Mouse (Mus musculus) CH12.LX (cell line): ENCODE measurements around the gene Lrrc41. TPM values are rescaled to one million over a fixed set of nuclear protein-coding genes. Genes with fewer than 3 reads are reported as not detected.

Experiments used
- DNase-seq: peaks from one replicate; pipeline ENCODE4 v3.0.0-alpha.2; 2013; ENCODE audit errors: extremely low read depth
- H3K27ac ChIP-seq: 2 replicates; pipeline ENCODE4 v1.5.1; 2012; ENCODE audit warnings: low read depth, mild to moderate bottlenecking, control low read depth, moderate library complexity; ENCODE audit not compliant: insufficient read depth
- H3K27me3 ChIP-seq: replicated peaks from 2 replicates; pipeline ENCODE3; 2012; ENCODE audit warnings: inconsistent platforms
- H3K36me3 ChIP-seq, 2 experiments: replicated peaks in 1 of 2; 2 replicates each; pipeline versions ENCODE3 to v1.6.1; 2012; ENCODE audit warnings: inconsistent platforms in 1 of 2, low read length in 1 of 2, mild to moderate bottlenecking in 1 of 2, mixed read lengths in 1 of 2, moderate library complexity in 1 of 2; ENCODE audit not compliant: control insufficient read depth in 1 of 2, insufficient read depth in 1 of 2
- H3K4me1 ChIP-seq, 2 experiments: 2 replicates each; pipeline ENCODE4 v1.6.1; 2012; ENCODE audit warnings: inconsistent platforms in 1 of 2, moderate library complexity in 1 of 2; ENCODE audit not compliant: insufficient read depth in 2 of 2, control insufficient read depth in 1 of 2
- H3K4me2 ChIP-seq: 2 replicates; pipeline ENCODE4 v1.6.1; 2012; ENCODE audit warnings: low read depth, mild to moderate bottlenecking, control low read depth; ENCODE audit not compliant: poor library complexity, insufficient read depth, severe bottlenecking
- H3K4me3 ChIP-seq, 3 experiments: fragments of 150-350 bp in 1 of 3; sonication (generic) in 1 of 3; replicated peaks in 1 of 3; 2 replicates each; pipeline versions ENCODE3 to v1.5.1; 2011 to 2012; ENCODE audit warnings: low read depth in 2 of 3, low read length in 2 of 3, mild to moderate bottlenecking in 2 of 3, moderate library complexity in 2 of 3, control low read depth in 1 of 3, improper control_type of control experiment in 1 of 3, inconsistent platforms in 1 of 3, mixed read lengths in 1 of 3; ENCODE audit not compliant: poor library complexity in 1 of 3
- H3K79me2 ChIP-seq: replicated peaks from 2 replicates; pipeline ENCODE4 v1.6.1; 2012; ENCODE audit warnings: mild to moderate bottlenecking, moderate library complexity; ENCODE audit not compliant: control insufficient read depth, poor library complexity, insufficient read depth, severe bottlenecking; ENCODE audit errors: extremely low read depth
- H3K9ac ChIP-seq: 2 replicates; pipeline ENCODE4 v1.6.1; 2012; ENCODE audit warnings: low read depth, mild to moderate bottlenecking, control low read depth, moderate library complexity; ENCODE audit not compliant: insufficient read depth
- H3K9me3 ChIP-seq: replicated peaks from 2 replicates; pipeline ENCODE3; 2012; ENCODE audit warnings: low read length, inconsistent platforms, mixed read lengths
- BHLHE40 ChIP-seq: IDR thresholded peaks from 2 replicates; pipeline ENCODE4 v1.6.1; 2011; ENCODE audit warnings: mild to moderate bottlenecking, low read depth, low read length, improper control_type of control experiment
- CHD1 ChIP-seq: IDR thresholded peaks from 2 replicates; pipeline ENCODE4 v1.6.1; 2012; ENCODE audit warnings: low read depth, low read length, improper control_type of control experiment, inconsistent platforms
- CHD2 ChIP-seq: IDR thresholded peaks from 2 replicates; pipeline ENCODE4 v1.6.1; 2011; ENCODE audit warnings: low read length, improper control_type of control experiment
- CTCF ChIP-seq, 2 experiments: IDR thresholded peaks in 1 of 2; conservative IDR thresholded peaks in 1 of 2; 2 replicates each; pipeline ENCODE4 v1.5.1; 2011 to 2012; ENCODE audit warnings: low read depth in 2 of 2, low read length in 2 of 2, improper control_type of control experiment in 1 of 2, inconsistent platforms in 1 of 2, mild to moderate bottlenecking in 1 of 2, moderate library complexity in 1 of 2
- HCFC1 ChIP-seq: IDR thresholded peaks from 2 replicates; pipeline ENCODE4 v1.6.1; 2012; ENCODE audit warnings: low read depth, mild to moderate bottlenecking, inconsistent platforms, low read length, improper control_type of control experiment
- IRF4 ChIP-seq: IDR thresholded peaks from 2 replicates; pipeline ENCODE4 v1.6.1; 2014; ENCODE audit warnings: low read depth, mild to moderate bottlenecking, inconsistent platforms, low read length, improper control_type of control experiment
- JUN ChIP-seq: IDR thresholded peaks from 2 replicates; pipeline ENCODE4 v1.6.1; 2011; ENCODE audit warnings: low read depth, mild to moderate bottlenecking, low read length, improper control_type of control experiment, moderate library complexity; ENCODE audit not compliant: insufficient read depth
- MAFK ChIP-seq: IDR thresholded peaks from 2 replicates; pipeline ENCODE4 v1.6.1; 2011; ENCODE audit warnings: low read length, improper control_type of control experiment; ENCODE audit not compliant: insufficient replicate concordance
- MXI1 ChIP-seq: IDR thresholded peaks from 2 replicates; pipeline ENCODE4 v1.6.1; 2011; ENCODE audit warnings: mild to moderate bottlenecking, low read depth, low read length, improper control_type of control experiment
- NELFE ChIP-seq: IDR thresholded peaks from 2 replicates; pipeline ENCODE4 v1.6.1; 2011; ENCODE audit warnings: low read depth, low read length, improper control_type of control experiment
- RAD21 ChIP-seq: IDR thresholded peaks from 2 replicates; pipeline ENCODE4 v1.6.1; 2011; ENCODE audit warnings: low read depth, mild to moderate bottlenecking, low read length, improper control_type of control experiment, moderate library complexity
- RCOR1 ChIP-seq: conservative IDR thresholded peaks from 2 replicates; pipeline ENCODE4 v1.6.1; 2012; ENCODE audit warnings: low read depth, mild to moderate bottlenecking, inconsistent platforms, low read length, improper control_type of control experiment
- SMC3 ChIP-seq: IDR thresholded peaks from 2 replicates; pipeline ENCODE4 v1.6.1; 2011; ENCODE audit warnings: low read depth, low read length, improper control_type of control experiment
- TBP ChIP-seq: conservative IDR thresholded peaks from 2 replicates; pipeline ENCODE4 v1.6.1; 2011; ENCODE audit warnings: low read depth, low read length, improper control_type of control experiment
- TCF12 ChIP-seq: IDR thresholded peaks from 2 replicates; pipeline ENCODE4 v1.6.1; 2014; ENCODE audit warnings: low read depth, mild to moderate bottlenecking, inconsistent platforms, low read length, improper control_type of control experiment
- UBTF ChIP-seq: IDR thresholded peaks from 2 replicates; pipeline ENCODE4 v1.6.1; 2012; ENCODE audit warnings: low read depth, mild to moderate bottlenecking, inconsistent platforms, low read length, improper control_type of control experiment, moderate library complexity
- USF1 ChIP-seq: IDR thresholded peaks from 2 replicates; pipeline ENCODE4 v1.6.1; 2014; ENCODE audit warnings: low read depth, mild to moderate bottlenecking, inconsistent platforms, low read length, improper control_type of control experiment
- ZKSCAN1 ChIP-seq: IDR thresholded peaks from 2 replicates; pipeline ENCODE4 v1.6.1; 2012; ENCODE audit warnings: low read depth, inconsistent platforms, low read length, improper control_type of control experiment, borderline replicate concordance
- ZMIZ1 ChIP-seq: IDR thresholded peaks from 2 replicates; pipeline ENCODE4 v1.6.1; 2012; ENCODE audit warnings: low read depth, mild to moderate bottlenecking, inconsistent platforms, low read length, improper control_type of control experiment
- ZNF384 ChIP-seq: IDR thresholded peaks from 2 replicates; pipeline ENCODE4 v1.6.1; 2012; ENCODE audit warnings: low read depth, low read length, improper control_type of control experiment, inconsistent platforms
- dilution Hi-C: fragments of 300-500 bp; cut with MboI; formaldehyde crosslinking; loops from 2 replicates; pipeline ENCODE4 v1.14.3; 2020; ENCODE audit warnings: low sequenced_read_pairs; ENCODE audit not compliant: extremely low pct_unique_long_range_greater_than_20kb, extremely low pct_ligation_motif_present
- in situ Hi-C: fragments of 300-500 bp; cut with MboI; formaldehyde crosslinking; loops from 3 replicates; pipeline ENCODE4 v1.14.3; 2019; ENCODE audit warnings: low sequenced_read_pairs, low pct_ligation_motif_present, low pct_unique_long_range_greater_than_20kb, mixed read lengths
- polyA plus RNA-seq: library from polyadenylated mRNA; unstranded; fragments of >175 nt; gene quantifications from 2 replicates; pipeline ENCODE4 v1.2.1, GENCODE M21; 2012; ENCODE audit warnings: low read depth; ENCODE audit not compliant: insufficient read length
- total RNA-seq, 2 experiments: library from RNA; depleted of rRNA; stranded (reverse); fragments of 300-350 nt in 1 of 2; fragments of >200 nt in 1 of 2; gene quantifications; 2 replicates each; pipeline ENCODE4 v1.2.3; 2012 to 2014

Lrrc41 gene
- total and polyA plus RNA-seq, 3 experiments = 48.8 to 60.8 (median 51.8) TPM

- TF ChIP-seq UBTF (no peak), RAD21 (no peak), MXI1 (peak; percentile 88), RCOR1 (0 out of 2 replicates have a peak, but pooled peaks have one; percentile 59), IRF4 (no peak; the same call in 1 of the 2 replicates), BHLHE40 (peak; percentile 67), ZKSCAN1 (no peak), ZMIZ1 (peak; percentile 96), HCFC1 (peak; percentile 77), TBP (peak; percentile 97), NELFE (peak; percentile 99), CHD2 (peak; percentile 74; the same call in 1 of the 2 replicates), USF1 (no peak), SMC3 (no peak), CTCF (conservative IDR thresholded peaks at IDR 0.05 in 1 of 2, IDR thresholded peaks at IDR 0.05 in 1 of 2; ENCODE audit: low read depth in 2 of 2, low read length in 2 of 2) (no peak), TCF12 (peak; percentile 91)
Measured at GRCm38 (mm10) chr4:116053399-116053961, 21.6 kb upstream of the Lrrc41 start, which contains the start of gene Nsun4 (continued).

- in situ Hi-C loops = no loop called here
- H3K27ac ChIP-seq = no peak overlapping the region
- TF ChIP-seq CTCF (conservative IDR thresholded peaks at IDR 0.05 in 1 of 2, IDR thresholded peaks at IDR 0.05 in 1 of 2; ENCODE audit: low read depth in 2 of 2, low read length in 2 of 2) (peak in 1 of 2 experiments; percentile 45; a peak in 2 of 4 replicates), MXI1 (no peak)
Measured at GRCm38 (mm10) chr4:116057559-116057958, 17.5 kb upstream of the Lrrc41 start.

GRCm38 (mm10) chr4:116059012-116059726, 15.9 kb upstream of the Lrrc41 start:
- no peaks in the 10 kb centered on the region for H3K27me3 ChIP-seq
- peaks cover 0 to 21% of the 10 kb centered on the region in 2 experiments; a peak in 2 of 4 replicates for H3K4me1 ChIP-seq
- TF ChIP-seq JUN (no peak), ZMIZ1 (no peak), ZNF384 (no peak), MAFK (peak; percentile 57; the same call in 1 of the 2 replicates), CHD1 (no peak), HCFC1 (no peak)
- no peak overlapping the region for H3K4me2 ChIP-seq
- dilution Hi-C loops = no loop called here
- no peak overlapping the region for H3K27ac ChIP-seq
- no peaks in the 10 kb centered on the region; the same call in 1 of the 2 replicates for H3K79me2 ChIP-seq
- peaks cover 0 to 14% of the 10 kb centered on the region in 2 experiments for H3K36me3 ChIP-seq
- H3K4me3 ChIP-seq = no peak overlapping the region
- H3K9ac ChIP-seq = no peak overlapping the region
- no peak for DNase-seq
- no peaks in the 10 kb centered on the region for H3K9me3 ChIP-seq
- in situ Hi-C loops = no loop called here

More at GRCm38 (mm10) chr4:116057559-116057958, 17.5 kb upstream of the Lrrc41 start:
- H3K79me2 ChIP-seq = no peaks in the 10 kb centered on the region; the same call in 1 of the 2 replicates
- H3K4me3 ChIP-seq = no peak overlapping the region
- H3K4me2 ChIP-seq = no peak overlapping the region
- peaks cover 0 to 4% of the 10 kb centered on the region in 2 experiments for H3K36me3 ChIP-seq
- DNase-seq = no peak
- H3K9ac ChIP-seq = no peak overlapping the region
- dilution Hi-C loops = no loop called here
- peaks cover 0 to 25% of the 10 kb centered on the region in 2 experiments; a peak in 2 of 4 replicates for H3K4me1 ChIP-seq
- no peaks in the 10 kb centered on the region for H3K9me3 ChIP-seq
- no peaks in the 10 kb centered on the region for H3K27me3 ChIP-seq
